Mouse (Mus musculus): Measurements from ENCODE around the gene Gpkow. TPM values are rescaled to one million over a fixed set of nuclear protein-coding genes. Genes with fewer than 3 reads are reported as not detected.
A peak's percentile ranks its signal among the peaks of the same experiment; 100 is the strongest.

Gene Gpkow
- 46.9 and 49.1 TPM in 2 replicates for polyA plus RNA-seq (2015; fragmentation: Nextera tagmentation; extraction: Ambion mirVana)

DNA sequence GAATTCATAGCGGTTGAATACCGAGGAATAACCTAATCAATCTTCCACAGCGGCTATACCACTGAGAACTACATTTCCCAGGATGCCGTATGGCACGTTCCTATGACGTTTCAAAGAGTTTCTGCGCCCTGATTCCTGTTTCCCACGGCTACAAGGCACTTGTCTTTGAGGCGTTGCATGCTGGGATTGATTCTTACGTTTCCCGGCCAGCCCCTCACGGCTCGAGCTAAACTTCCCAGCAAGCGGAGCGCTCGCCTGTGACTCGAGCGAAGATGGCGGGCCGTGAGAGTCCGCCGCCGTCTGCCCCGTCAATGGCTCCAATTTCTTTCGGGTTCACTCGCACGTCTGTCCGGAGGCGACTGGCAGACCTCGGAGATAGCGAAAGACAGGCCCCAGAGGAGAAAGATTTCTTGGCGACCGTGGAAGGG is at the start of gene Gpkow:
Gpkow (plus strand) TSS at position 178 of the 428 bp plus-strand sequence.
- Histone ChIP-seq H3K4me3 (peak within 1 kb of the TSS; percentile 60), H3K27ac (no peak within 1 kb of the TSS), H3K4me1 (no peaks in the 10 kb centered on the region), H3K27me3 (no peaks in the 10 kb centered on the region), H3K9me3 (no peaks in the 10 kb centered on the region), H3K4me2 (peak within 1 kb of the TSS; percentile 55), H3K36me3 (peaks cover 13% of the 10 kb centered on the region), H3K9ac (peak within 1 kb of the TSS; percentile 61)
- peak; percentile 95 for ATAC-seq (ENCODE audit: borderline replicate concordance, extremely low read depth, low FRiP score, low TSS enrichment)
- 9% methylated on average over 33 of the region's 33 CpGs for WGBS

DNA sequence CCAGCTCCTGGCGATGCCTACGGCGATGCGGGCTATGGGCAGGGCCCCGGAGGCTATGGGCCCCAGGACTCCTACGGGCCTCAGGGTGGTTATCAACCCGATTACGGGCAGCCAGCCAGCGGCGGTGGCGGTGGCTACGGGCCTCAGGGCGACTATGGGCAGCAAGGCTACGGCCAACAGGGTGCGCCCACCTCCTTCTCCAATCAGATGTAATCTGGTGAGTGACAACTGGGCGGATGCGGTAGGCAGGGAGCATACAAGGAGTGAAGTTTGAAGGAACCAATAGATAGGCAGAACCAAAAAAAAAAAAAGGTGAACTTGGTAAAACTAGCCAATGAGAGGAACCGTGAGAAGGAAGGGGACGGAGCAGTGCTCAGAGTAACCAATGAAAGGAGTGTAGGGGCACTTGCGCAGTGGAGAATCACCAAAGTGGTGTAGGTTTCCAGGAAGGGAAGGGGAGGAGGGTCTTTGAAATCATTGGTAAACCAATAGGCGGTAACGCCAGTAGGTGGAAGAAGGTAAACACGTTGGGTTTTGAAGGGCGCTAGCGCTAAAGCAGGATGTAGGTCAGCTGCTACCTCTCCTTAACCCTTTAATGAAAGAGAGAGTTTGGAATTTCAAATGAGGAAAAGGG is 48.1 kb upstream of the Gpkow start:
- Histone ChIP-seq H3K9ac (peak overlapping the region; percentile 74), H3K4me3 (peak overlapping the region; percentile 51), H3K9me3 (no peaks in the 10 kb centered on the region), H3K4me2 (peak overlapping the region; percentile 60), H3K27ac (peak overlapping the region; percentile 80), H3K36me3 (no peaks in the 10 kb centered on the region), H3K4me1 (no peaks in the 10 kb centered on the region), H3K27me3 (no peaks in the 10 kb centered on the region)
- ATAC-seq (ENCODE audit: borderline replicate concordance, extremely low read depth, low FRiP score, low TSS enrichment) = peak; percentile 97
- WGBS = 23% methylated on average over 24 of the region's 25 CpGs

- H3K4me3 ChIP-seq = peak within 1 kb of the TSS; percentile 55
- peaks cover 11% of the 10 kb centered on the region for H3K4me1 ChIP-seq
- 17% methylated on average over 26 of the region's 26 CpGs for WGBS
- peak within 1 kb of the TSS; percentile 60 for H3K4me2 ChIP-seq
- peak; percentile 64; the same call in 1 of the 2 replicates for ATAC-seq (ENCODE audit: borderline replicate concordance, extremely low read depth, low FRiP score, low TSS enrichment)
- peak within 1 kb of the TSS; percentile 69 for H3K27ac ChIP-seq
- H3K27me3 ChIP-seq = no peaks in the 10 kb centered on the region
- H3K9ac ChIP-seq = peak within 1 kb of the TSS; percentile 62
- H3K36me3 ChIP-seq = no peaks in the 10 kb centered on the region
- no peaks in the 10 kb centered on the region for H3K9me3 ChIP-seq
These were observed 39.7 kb upstream of the Gpkow start, which contains the start of gene Prickle3 for GRCm38 (mm10) chrX:7657221-7657639. Prickle3 (plus strand) TSS chrX:7657260.

- WGBS = 12% methylated on average over 14 of the region's 15 CpGs
- Histone ChIP-seq H3K4me1 (peaks cover 11% of the 10 kb centered on the region), H3K9ac (peak overlapping the region; percentile 62; the same call in 1 of the 2 replicates), H3K9me3 (no peaks in the 10 kb centered on the region), H3K4me2 (peak overlapping the region; percentile 60), H3K27ac (peak overlapping the region; percentile 69), H3K27me3 (no peaks in the 10 kb centered on the region), H3K4me3 (peak overlapping the region; percentile 55), H3K36me3 (no peaks in the 10 kb centered on the region)
- ATAC-seq (ENCODE audit: borderline replicate concordance, extremely low read depth, low FRiP score, low TSS enrichment) = peak; percentile 69
These were observed 38.7 kb upstream of the Gpkow start for GRCm38 (mm10) chrX:7658031-7658784.

DNA sequence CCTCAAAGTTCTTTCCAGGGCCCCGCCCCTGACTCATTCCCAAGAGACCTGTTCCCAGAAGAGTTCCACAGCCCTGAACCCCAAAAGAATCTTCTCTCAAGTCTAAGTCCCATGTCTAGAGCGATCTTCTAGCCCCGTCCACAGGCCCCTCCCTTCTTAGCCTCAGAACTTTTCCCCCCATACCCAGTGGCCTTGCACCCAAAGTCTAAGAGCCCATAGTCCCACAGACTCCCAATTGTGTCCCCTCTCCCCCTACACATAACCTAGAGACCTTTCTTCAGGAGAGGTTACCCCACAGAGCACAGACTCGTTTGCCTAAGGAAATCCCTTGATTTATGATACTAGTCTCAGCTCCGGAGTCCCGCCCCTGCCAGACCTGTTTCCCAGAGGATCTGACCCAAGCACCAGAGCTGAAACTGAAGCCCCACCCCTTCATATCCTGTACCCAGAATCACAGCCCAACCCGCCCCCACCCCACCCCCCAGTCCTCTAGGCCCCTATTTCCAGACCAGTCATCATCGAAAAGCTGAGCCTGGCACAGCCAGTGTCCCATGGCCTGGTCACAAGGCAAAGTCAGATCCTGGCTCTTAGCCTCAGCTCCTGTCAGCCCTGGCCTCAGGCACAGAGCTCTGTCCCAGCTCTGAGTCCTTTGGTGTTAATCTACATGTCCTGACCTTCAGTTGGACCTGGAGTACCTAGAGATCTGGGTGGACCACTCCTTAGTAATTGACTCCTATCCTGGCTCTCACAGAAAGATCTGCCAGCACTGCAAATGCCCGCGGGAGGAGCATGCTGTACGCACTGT is 37.9 kb upstream of the Gpkow start:
- Histone ChIP-seq H3K9me3 (no peaks in the 10 kb centered on the region), H3K27me3 (no peaks in the 10 kb centered on the region), H3K4me1 (peaks cover 11% of the 10 kb centered on the region), H3K9ac (no peak overlapping the region), H3K4me3 (no peak overlapping the region; the same call in 1 of the 2 replicates), H3K27ac (peak overlapping the region; percentile 55; the same call in 1 of the 2 replicates), H3K36me3 (peaks cover 3% of the 10 kb centered on the region; the same call in 1 of the 2 replicates), H3K4me2 (peak overlapping the region; percentile 60)
- peak; percentile 19; the same call in 1 of the 2 replicates for ATAC-seq (ENCODE audit: borderline replicate concordance, extremely low read depth, low FRiP score, low TSS enrichment)
- 47% methylated on average over 11 of the region's 11 CpGs for WGBS

DNA sequence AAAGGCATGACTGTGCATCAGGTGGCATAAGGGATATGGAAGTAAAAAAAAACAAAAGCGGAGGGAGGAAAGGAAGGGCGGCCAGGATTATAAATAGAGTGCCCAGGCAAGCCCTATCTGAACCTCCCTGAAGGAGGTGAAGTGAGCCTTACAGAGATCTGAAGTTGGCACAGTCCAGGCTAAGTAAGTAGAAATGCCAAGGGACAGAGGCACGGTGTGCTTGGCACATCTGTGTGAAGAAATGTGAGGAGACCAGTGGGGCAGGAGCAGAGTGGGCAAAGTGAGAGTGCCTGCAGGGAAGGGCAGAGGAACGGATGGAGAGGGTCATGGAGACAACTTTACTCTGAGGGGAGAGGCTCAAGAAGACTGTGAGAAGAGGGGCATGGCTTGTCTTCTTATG is 35.8 kb upstream of the Gpkow start:
- Histone ChIP-seq H3K4me3 (no peak overlapping the region), H3K27ac (no peak overlapping the region), H3K9me3 (no peaks in the 10 kb centered on the region), H3K36me3 (peaks cover 4% of the 10 kb centered on the region; the same call in 1 of the 2 replicates), H3K27me3 (no peaks in the 10 kb centered on the region), H3K4me2 (no peak overlapping the region), H3K9ac (no peak overlapping the region), H3K4me1 (peaks cover 11% of the 10 kb centered on the region)
- ATAC-seq (ENCODE audit: borderline replicate concordance, extremely low read depth, low FRiP score, low TSS enrichment) = no peak
- 66% methylated on average over 4 of the region's 4 CpGs for WGBS

DNA sequence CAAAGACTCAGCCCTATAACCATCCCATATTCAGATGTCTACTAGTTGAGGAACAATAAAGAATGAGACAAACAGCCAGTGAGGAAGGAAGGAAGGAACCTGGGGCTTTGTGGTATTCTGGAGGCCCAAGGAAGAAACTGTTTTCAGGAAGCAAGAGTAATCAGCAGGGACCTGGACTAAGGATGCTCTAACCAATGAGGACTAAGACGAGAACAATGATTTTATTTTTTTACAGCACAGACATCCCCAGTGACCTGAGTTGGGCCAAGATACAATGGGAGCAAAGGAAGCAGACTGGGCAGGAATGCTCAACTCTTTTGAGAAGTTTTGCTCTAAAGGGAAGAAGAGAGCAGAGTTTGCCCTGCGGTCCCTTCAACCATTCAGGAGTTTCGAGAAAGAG is 34.0 kb upstream of the Gpkow start:
- no peak for ATAC-seq (ENCODE audit: borderline replicate concordance, extremely low read depth, low FRiP score, low TSS enrichment)
- no peaks in the 10 kb centered on the region for H3K9me3 ChIP-seq
- H3K4me1 ChIP-seq = peaks cover 8% of the 10 kb centered on the region
- H3K4me3 ChIP-seq = no peak overlapping the region
- peaks cover 11% of the 10 kb centered on the region; the same call in 1 of the 2 replicates for H3K36me3 ChIP-seq
- WGBS = 76% methylated on average over 3 of the region's 3 CpGs
- peak overlapping the region; percentile 63; the same call in 1 of the 2 replicates for H3K27ac ChIP-seq
- H3K4me2 ChIP-seq = no peak overlapping the region
- H3K27me3 ChIP-seq = no peaks in the 10 kb centered on the region
- H3K9ac ChIP-seq = no peak overlapping the region

GRCm38 (mm10) chrX:7664791-7665190 is 32.1 kb upstream of the Gpkow start:
- no peaks in the 10 kb centered on the region for H3K9me3 ChIP-seq
- no peak overlapping the region for H3K9ac ChIP-seq
- no peak overlapping the region for H3K4me3 ChIP-seq
- ATAC-seq (ENCODE audit: borderline replicate concordance, extremely low read depth, low FRiP score, low TSS enrichment) = no peak
- no peaks in the 10 kb centered on the region for H3K4me1 ChIP-seq
- H3K36me3 ChIP-seq = peaks cover 11% of the 10 kb centered on the region; the same call in 1 of the 2 replicates
- H3K4me2 ChIP-seq = no peak overlapping the region
- 89% methylated on average over 11 of the region's 11 CpGs for WGBS
- no peak overlapping the region for H3K27ac ChIP-seq
- H3K27me3 ChIP-seq = no peaks in the 10 kb centered on the region

DNA sequence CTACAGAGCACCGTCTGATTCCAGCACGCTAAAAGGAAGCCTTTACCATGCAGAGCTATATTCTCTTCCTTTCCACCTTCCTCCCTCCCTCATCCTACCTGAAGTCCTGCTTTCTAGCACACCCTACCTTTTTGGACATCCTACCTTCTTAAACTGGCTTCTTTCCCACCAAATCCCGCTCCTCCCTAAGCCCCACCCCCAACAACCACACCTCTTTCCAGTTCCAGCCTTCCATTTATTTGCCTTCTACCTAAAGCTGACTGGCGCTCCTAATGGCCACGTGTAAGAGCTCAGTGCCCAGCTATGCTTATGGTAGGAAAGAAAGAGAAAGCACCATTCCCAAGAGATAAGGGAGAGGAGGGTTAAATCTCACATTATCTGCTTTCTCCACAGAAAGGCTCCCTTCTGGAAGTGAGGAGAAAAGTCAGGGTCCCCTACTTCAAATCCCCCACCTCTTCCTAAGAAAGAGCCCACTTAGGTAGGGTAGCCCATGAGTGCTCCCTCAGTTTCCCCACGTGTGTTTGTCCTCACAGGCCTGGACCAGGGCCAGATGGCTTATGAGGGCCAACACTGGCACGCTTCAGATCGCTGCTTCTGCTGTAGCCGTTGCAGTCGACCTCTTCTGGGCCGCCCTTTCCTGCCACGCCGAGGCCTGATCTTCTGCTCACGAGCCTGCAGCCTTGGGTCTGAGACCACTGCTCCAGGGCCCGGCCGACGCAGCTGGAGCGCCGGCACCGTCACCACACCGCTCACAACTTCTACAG is 31.0 kb upstream of the Gpkow start:
- Histone ChIP-seq H3K36me3 (peaks cover 11% of the 10 kb centered on the region; the same call in 1 of the 2 replicates), H3K4me2 (no peak overlapping the region), H3K9me3 (no peaks in the 10 kb centered on the region), H3K9ac (no peak overlapping the region), H3K27me3 (no peaks in the 10 kb centered on the region), H3K4me3 (no peak overlapping the region), H3K4me1 (no peaks in the 10 kb centered on the region), H3K27ac (no peak overlapping the region)
- no peak for ATAC-seq (ENCODE audit: borderline replicate concordance, extremely low read depth, low FRiP score, low TSS enrichment)
- WGBS = 72% methylated on average over 21 of the region's 21 CpGs

GRCm38 (mm10) chrX:7670390-7670881 is 26.5 kb upstream of the Gpkow start:
- 12% methylated on average over 12 of the region's 19 CpGs for WGBS
- Histone ChIP-seq H3K9ac (peak overlapping the region; percentile 50), H3K27me3 (no peaks in the 10 kb centered on the region), H3K4me3 (peak overlapping the region; percentile 55), H3K4me1 (peaks cover 16% of the 10 kb centered on the region), H3K36me3 (peaks cover 8% of the 10 kb centered on the region; the same call in 1 of the 2 replicates), H3K4me2 (peak overlapping the region; percentile 56), H3K27ac (peak overlapping the region; percentile 92), H3K9me3 (no peaks in the 10 kb centered on the region)
- peak; percentile 78 for ATAC-seq (ENCODE audit: borderline replicate concordance, extremely low read depth, low FRiP score, low TSS enrichment)
